Mouse (Mus musculus) adrenal gland, adult 2 months (tissue): ENCODE measurements around the gene Sln. TPM values are rescaled to one million over a fixed set of nuclear protein-coding genes. Genes with fewer than 3 reads are reported as not detected.

Experiments
- DNase-seq: peaks from one replicate; pipeline ENCODE4 v3.0.0; 2021
- long read RNA-seq: library from polyadenylated mRNA; stranded (forward); transcript quantifications from one replicate; pipeline ENCODE4 v2.0.0, GENCODE M21; 2021
- polyA plus RNA-seq: library from polyadenylated mRNA; depleted of rRNA; stranded (reverse); fragments of >200 nt; gene quantifications from 2 replicates; pipeline ENCODE4 v1.2.3, GENCODE M21; 2012; rRNA removed
- total RNA-seq, 2 experiments: library from RNA; stranded (reverse); gene quantifications; 2 replicates each; pipeline ENCODE4 v1.2.3; 2021

The Sln gene
- total RNA-seq = not detected
- not detected in 2 replicates for polyA plus RNA-seq
- long read RNA-seq = 0 reads

DNA sequence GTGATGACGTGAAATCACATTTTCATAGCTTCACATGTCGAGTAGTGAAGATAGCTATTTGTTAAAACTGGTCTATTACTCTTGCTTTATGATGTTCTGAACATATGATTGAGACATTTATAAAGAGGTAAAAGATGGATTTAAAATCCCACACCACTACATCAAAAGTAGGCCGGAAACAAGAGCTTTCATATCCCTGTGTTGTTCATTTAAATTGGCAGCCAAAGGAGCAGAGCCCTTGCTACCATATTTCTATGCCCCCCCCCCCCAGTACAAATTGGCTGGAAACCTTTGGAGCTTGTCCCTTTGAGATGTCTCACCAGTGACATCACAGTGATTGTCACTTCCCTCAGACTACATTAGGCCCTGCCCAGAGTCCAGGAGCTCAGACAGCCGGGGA, at the start of gene Sln:
Gene Sln, plus strand, starts transcription at position 301 of the 400 bp plus-strand sequence.
- no peak for DNase-seq

- DNase-seq = no peak
Measured at GRCm38 (mm10) chr9:53802921-53803320, 47.0 kb upstream of the Sln start.

DNA sequence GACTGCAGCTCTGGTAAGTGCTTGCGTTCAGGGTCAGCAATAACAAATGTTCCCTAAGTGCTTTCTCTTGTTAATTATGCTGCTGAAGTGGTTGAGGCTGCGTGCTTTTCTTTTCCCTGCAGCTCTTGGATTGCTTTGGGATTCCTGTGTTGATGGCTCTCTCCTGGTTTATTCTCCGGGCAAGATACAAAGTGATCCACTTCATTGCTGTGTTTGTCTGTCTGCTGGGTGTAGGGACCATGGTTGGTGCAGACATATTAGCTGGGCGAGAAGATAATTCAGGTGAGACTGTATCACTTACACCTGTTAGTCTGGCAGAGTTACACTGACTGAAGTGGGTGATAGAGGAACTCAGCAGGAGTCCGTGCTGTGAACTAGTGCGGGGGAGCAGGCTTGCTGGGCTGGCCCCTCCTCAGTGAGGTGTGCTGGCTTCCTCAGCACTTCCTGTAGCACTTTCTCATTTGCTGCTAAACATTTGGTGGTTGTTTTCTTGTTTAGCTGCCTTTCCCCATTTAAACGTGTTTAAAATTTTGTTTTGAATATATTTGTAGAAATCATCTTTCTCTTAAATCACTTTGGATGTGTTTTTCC, 43.4 kb upstream of the Sln start:
- no peak for DNase-seq

DNA sequence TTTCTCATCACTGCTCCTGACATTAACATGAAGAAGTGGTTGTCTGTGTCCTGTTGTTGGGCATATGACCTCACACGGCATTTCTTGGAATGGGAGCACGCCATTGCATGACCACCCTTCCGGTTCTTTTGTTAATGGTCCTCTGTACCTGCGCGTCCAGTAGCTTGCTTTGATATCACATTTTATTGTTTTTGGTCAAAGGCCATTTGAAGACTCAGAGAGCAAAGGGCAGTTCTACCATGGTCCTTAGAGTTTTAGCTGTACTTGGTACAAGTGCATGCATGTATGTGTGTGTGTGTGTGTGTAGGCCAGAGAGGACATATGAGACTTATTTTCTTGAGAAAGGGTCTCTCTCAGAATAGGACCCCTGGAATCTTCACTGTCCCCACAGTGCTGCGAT, 36.5 kb upstream of the Sln start:
- no peak for DNase-seq

DNA sequence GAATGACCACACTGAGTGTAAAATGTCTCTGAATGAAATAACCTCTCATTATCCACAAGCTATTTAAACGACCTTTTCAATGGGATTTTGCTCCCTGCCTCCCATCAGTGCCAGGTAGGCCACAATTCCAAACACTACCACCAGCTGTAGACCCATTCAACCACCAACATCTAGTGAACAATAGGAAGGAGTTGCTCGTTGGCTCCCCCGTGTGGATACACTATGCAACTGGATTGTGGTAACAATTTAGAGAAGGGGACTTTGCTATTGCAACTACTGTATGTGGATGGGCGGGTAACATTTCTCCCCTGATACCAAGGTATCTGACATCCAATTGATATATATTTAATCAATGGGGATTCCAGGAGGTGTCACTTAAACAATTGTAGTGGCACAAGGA, 31.2 kb upstream of the Sln start:
- DNase-seq = peak; percentile 55

GRCm38 (mm10) chr9:53825318-53825717, 24.6 kb upstream of the Sln start:
- DNase-seq = no peak

- peak; percentile 20 for DNase-seq
Measured at GRCm38 (mm10) chr9:53829081-53829865, 20.7 kb upstream of the Sln start.

- no peak for DNase-seq
Measured at GRCm38 (mm10) chr9:53829866-53830209, 20.1 kb upstream of the Sln start.

GRCm38 (mm10) chr9:53835039-53835438, 14.9 kb upstream of the Sln start:
- no peak for DNase-seq

DNA sequence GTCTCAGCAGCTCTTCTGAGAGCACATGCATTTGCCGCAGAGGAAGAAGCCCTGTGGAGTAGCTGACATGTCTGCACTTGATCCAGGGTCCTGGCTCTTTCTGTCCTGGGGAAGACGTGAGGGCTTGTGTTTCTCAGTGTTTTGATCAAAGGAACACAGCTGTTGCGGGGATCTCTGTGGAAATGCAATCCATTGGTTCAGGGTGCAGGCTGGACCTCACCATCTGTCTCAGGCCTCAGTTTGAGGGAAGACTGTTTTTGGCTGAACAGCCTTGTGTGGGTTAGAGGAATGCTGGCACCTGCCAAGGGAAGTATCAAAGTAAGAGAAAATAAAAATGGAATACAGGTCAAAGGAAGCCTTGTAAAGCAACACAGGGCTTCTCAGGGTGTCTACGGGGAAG, 14.0 kb upstream of the Sln start:
- no peak for DNase-seq

- no peak for DNase-seq
Measured at GRCm38 (mm10) chr9:53838816-53839215, 11.1 kb upstream of the Sln start.

GRCm38 (mm10) chr9:53848548-53848947, 1.4 kb upstream of the Sln start:
- DNase-seq = no peak

GRCm38 (mm10) chr9:53852158-53852557, 2.2 kb downstream of the Sln start:
- DNase-seq = no peak

- no peak for DNase-seq
Measured at GRCm38 (mm10) chr9:53853672-53854071, 3.7 kb downstream of the Sln start.

DNA sequence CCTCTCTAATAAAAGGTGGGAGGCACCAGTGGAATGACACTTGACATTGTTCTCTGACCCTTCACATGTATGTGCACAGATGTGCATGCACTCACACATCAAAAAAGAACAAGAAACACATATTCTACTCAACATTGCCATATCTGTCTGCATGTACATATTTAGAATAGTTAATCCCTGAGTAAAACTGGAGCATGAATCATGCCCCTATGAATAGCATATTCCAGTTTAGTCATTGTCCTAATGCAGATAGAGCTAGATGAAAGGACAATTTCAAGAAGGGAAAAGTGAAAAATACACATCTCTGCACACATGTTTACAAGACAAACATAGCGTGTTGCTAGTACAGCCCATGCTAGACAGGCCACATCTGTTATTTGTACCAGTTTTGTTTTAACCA, 4.6 kb downstream of the Sln start:
- DNase-seq = no peak

- DNase-seq = no peak
Measured at GRCm38 (mm10) chr9:53857864-53858263, 7.9 kb downstream of the Sln start.

DNA sequence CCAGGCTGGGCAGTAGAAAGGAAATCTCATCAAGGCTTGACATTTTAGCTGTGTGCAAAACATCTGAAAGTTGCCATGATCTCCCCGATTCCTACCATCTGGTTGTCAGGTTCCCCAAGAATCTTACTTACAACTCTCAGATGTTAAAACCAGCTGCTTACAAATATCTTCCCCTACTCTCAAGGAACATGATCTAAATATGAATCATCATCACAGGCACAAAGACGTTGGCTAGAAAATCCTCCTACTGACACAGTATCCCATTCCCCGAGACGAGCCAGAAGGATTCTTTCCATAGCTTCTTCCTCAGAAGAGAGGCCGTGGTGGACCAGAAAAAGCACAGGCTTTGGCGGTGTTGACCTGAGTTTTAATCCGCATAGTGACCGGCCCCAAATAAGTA, 23.3 kb downstream of the Sln start:
- no peak for DNase-seq

- DNase-seq = no peak
Measured at GRCm38 (mm10) chr9:53877423-53877822, 27.5 kb downstream of the Sln start.

GRCm38 (mm10) chr9:53883588-53884280, 33.8 kb downstream of the Sln start:
- no peak for DNase-seq

- peak; percentile 13 for DNase-seq
Measured at GRCm38 (mm10) chr9:53890075-53890474, 40.1 kb downstream of the Sln start.

DNA sequence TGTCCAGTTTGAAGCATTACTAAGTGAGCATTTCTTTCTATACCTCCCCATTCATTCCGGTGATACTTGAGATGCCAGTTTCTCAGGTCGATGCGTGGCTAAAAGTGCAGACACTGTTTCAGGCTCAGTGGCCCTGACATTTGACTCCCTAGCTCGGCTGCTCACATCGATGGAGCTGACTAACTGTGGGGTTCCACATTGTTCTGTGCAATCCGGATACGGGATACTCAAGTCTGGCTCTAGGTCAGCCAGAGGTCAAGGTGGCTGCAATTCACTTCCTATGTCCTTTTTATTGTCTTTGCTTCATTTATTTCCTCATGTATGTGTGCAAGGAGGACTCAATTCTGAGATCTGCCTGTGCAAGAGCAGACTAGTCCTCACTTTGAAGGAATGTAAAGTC, 45.9 kb downstream of the Sln start:
- DNase-seq = no peak

DNA sequence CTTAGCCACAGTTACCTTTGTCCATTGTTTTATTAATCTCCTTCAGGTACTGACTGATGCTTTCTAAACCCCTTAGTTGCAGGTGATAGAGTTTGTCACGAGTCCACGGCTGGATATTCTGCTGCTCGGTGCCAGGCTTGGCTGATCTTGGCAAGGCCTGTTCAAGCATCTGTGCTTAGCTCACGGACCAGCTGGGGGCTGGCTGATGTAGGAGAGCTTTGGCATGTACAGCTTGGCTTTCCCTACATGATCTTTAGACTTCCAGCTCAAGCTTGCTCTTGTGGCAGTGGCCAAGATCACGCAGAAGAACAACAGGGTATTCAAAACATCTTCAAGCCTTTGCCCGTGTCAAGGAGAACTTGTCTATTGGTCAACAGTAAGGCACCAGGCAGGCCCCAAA, 49.9 kb downstream of the Sln start:
- DNase-seq = no peak

DNA sequence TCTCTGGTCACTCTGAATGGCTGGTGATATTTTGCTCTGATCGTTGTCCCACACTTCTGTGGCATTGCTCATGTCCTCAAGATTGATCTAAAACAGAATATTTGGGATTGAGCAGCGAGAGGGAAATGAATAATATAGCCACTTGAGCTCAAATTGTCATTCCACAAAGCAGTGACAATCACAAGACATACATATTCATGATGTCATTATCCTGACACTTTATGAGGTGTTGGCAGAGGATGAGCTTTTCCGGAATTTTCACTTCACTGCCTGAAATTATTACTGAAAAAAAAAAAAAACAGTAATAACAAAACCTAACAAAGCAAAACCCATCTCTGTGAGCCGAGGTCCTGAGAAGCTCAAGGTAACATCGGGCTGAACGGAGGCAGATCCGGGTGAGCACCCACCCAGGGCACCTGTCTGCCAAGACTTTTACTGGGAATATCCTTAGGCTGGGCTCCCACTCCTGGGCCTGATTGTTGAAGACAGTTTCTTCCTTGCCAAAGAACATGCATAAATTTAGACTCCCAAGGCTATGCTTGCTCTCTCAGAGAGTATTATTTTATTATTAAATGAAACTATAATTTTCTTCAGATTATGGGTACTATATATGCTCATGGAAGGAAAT, 53.4 kb downstream of the Sln start:
- DNase-seq = no peak
